Mouse (Mus musculus) layer of hippocampus, adult 18-20 months (tissue): ENCODE measurements around the gene Usp6nl. TPM values are rescaled to one million over a fixed set of nuclear protein-coding genes. Genes with fewer than 3 reads are reported as not detected.

ENCODE experiments used
- total RNA-seq, 2 experiments: library from RNA; stranded (reverse); gene quantifications; 2 replicates each; pipeline ENCODE4 v1.2.3; 2021

The Usp6nl gene
- total RNA-seq, 2 experiments from 2014 or later = 11.8 to 12.5 TPM

Other genes starting within 250 kb of the Usp6nl start
- gene Proser2, start 192.5 kb upstream of the Usp6nl start, total RNA-seq = 1 to 10 TPM; 1.9 to 2.5 TPM
- gene Echdc3, start 109.6 kb upstream of the Usp6nl start, total RNA-seq = under 1 TPM; 0.86 to 0.99 TPM